Mouse (Mus musculus): ENCODE results near the gene Snapin.

DNA sequence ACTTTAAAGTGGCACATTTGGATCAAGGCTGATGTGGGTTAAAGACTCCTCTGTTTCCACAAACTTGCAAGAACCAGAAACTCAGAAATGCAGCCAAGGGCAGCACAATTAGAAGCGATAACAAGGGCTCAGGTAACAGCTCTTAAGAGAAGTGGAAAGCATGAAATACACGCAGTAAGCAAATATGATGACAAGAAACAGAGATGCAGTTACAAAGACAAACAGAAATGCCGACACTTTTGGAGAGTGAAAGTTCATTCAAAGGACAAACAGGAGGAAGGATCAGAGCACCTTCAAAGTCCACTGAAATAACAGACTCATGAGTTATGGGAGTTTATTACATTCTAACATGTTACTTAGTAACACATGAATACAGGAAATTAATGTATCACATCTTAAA, 15.5 kb upstream of the Snapin start:
- TF ChIP-seq EP300 (IDR thresholded peaks at IDR 0.05; ENCODE audit: low read depth) (no peak), CTCF (IDR thresholded peaks at IDR 0.05; ENCODE audit: low read depth) (no peak)

All from heart, postnatal 0 days (tissue).